In the genomic region with DNA sequence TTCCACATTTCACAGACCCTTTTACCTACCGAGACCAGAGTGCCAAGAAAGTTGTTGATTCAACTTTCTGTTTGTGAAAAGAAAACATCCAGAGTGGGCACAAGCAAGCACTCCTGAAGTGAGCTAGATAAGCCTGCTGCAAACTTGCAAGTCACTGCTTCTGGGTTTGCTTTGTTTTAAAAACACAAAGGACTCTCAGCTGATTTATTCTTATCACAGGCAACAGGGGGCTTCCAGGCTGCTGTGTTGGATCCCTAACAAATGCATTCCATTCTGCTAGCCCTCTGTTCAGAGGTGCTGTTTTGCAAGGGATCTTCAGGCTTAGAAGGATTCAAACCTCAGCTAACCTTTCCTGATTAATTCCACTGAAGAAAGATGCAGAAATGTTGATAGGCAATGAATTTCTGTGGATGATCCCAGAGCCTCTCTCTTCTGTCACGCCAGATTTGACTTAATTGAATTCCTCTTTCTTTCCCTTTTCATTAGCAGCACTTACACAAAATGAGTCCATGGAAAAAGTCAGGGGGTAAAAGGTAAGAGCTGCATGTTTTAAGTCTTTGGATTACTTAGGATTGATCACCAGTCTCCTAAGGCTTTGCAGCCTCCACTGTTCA, we compare ENCODE assay signal across 12 mouse cellular contexts.
A peak's percentile ranks its signal among the peaks of the same experiment; 100 is the strongest.
DNase-seq lines count a peak whose midpoint lies in the region; ATAC-seq lines count a peak whose summit lies in the region.
"Had no signal": no experiment of that assay in that cellular context is flagged by ENCODE, and none has a peak within 500 bp of the region (broad histone marks: within the 10 kb centered on the region; RNA-seq: fewer than 3 reads in every experiment).

No protein-coding gene starts in this region.

- no peak overlapping the region for H3K4me2 ChIP-seq in hindbrain, embryonic 11.5 days (replicated peaks; ENCODE audit: low read depth, low read length)
- peak overlapping the region; percentile 13; the same call in 1 of the 2 replicates for H3K4me2 ChIP-seq in midbrain, embryonic 13.5 days (replicated peaks)
- H3K4me2 ChIP-seq: intestine, embryonic 15.5 days had no signal

- ATAC-seq in hindbrain, embryonic 11.5 days (ENCODE audit: low FRiP score): peak; percentile 61; the same call in 1 of the 2 replicates
- ATAC-seq in midbrain, embryonic 13.5 days: peak; percentile 63
- ATAC-seq: intestine, embryonic 15.5 days had no signal

- DNase-seq in heart, embryonic 10.5 days (ENCODE audit: low spot score): no peak
- DNase-seq in heart, adult 18-20 months: no peak
- DNase-seq in R1 (ENCODE audit: low read depth, low spot score): peak; percentile 71
- peak; percentile 7 for DNase-seq in hindbrain, embryonic 11.5 days (ENCODE audit: low spot score)
- no peak for DNase-seq in spleen, postnatal 36 days (ENCODE audit: low spot score in 2 of 2)
- no peak for DNase-seq in testis, postnatal 14 days (ENCODE audit: low spot score)
- DNase-seq in yolk sac, embryonic 10.5 days (ENCODE audit: low spot score): no peak
- DNase-seq: adrenal gland, adult 2 months; cerebellum, adult 9-11 months had no signal

- WGBS in heart, embryonic 10.5 days: 3% methylated on average over 2 of the region's 2 CpGs
- 4% methylated on average over 2 of the region's 2 CpGs for WGBS in hindbrain, embryonic 11.5 days
- WGBS in midbrain, embryonic 13.5 days: 7% methylated on average over 2 of the region's 2 CpGs

- no peak overlapping the region for H3K4me3 ChIP-seq in heart, embryonic 10.5 days
- H3K4me3 ChIP-seq in hindbrain, embryonic 11.5 days (ENCODE audit: low read depth, low read length): no peak overlapping the region
- no peak overlapping the region for H3K4me3 ChIP-seq in midbrain, embryonic 13.5 days (replicated peaks)
- H3K4me3 ChIP-seq: intestine, embryonic 15.5 days had no signal

- H3K27me3 ChIP-seq in heart, embryonic 10.5 days (ENCODE audit: insufficient read depth, poor library complexity, severe bottlenecking): no peaks in the 10 kb centered on the region
- no peaks in the 10 kb centered on the region for H3K27me3 ChIP-seq in hindbrain, embryonic 11.5 days (ENCODE audit: control insufficient read depth, insufficient read depth, low read length)
- H3K27me3 ChIP-seq in midbrain, embryonic 13.5 days: no peaks in the 10 kb centered on the region
- H3K27me3 ChIP-seq: intestine, embryonic 15.5 days had no signal

- H3K4me1 ChIP-seq in heart, embryonic 10.5 days: peaks cover 11% of the 10 kb centered on the region
- peaks cover 4% of the 10 kb centered on the region; the same call in 1 of the 2 replicates for H3K4me1 ChIP-seq in hindbrain, embryonic 11.5 days (replicated peaks; ENCODE audit: control insufficient read depth, insufficient read depth, low read length)
- H3K4me1 ChIP-seq in midbrain, embryonic 13.5 days (replicated peaks): peaks cover 19% of the 10 kb centered on the region
- H3K4me1 ChIP-seq: intestine, embryonic 15.5 days had no signal

- H3K9me3 ChIP-seq in heart, embryonic 10.5 days: no peaks in the 10 kb centered on the region
- H3K9me3 ChIP-seq in hindbrain, embryonic 11.5 days (ENCODE audit: control insufficient read depth, low read length): no peaks in the 10 kb centered on the region
- H3K9me3 ChIP-seq in midbrain, embryonic 13.5 days: no peaks in the 10 kb centered on the region
- H3K9me3 ChIP-seq: intestine, embryonic 15.5 days had no signal

- 0 out of 2 replicates have a peak overlapping the region, but pooled peaks have one; percentile 16 for H3K27ac ChIP-seq in heart, embryonic 10.5 days
- H3K27ac ChIP-seq in hindbrain, embryonic 11.5 days (ENCODE audit: low read depth, low read length): no peak overlapping the region
- H3K27ac ChIP-seq in midbrain, embryonic 13.5 days: peak overlapping the region; percentile 2; the same call in 1 of the 2 replicates
- H3K27ac ChIP-seq: intestine, embryonic 15.5 days; macrophage had no signal

- no peak overlapping the region for H3K9ac ChIP-seq in hindbrain, embryonic 11.5 days (ENCODE audit: low read depth, low read length)
- no peak overlapping the region for H3K9ac ChIP-seq in midbrain, embryonic 13.5 days (replicated peaks)
- H3K9ac ChIP-seq: intestine, embryonic 15.5 days had no signal

- no peaks in the 10 kb centered on the region for H3K36me3 ChIP-seq in heart, embryonic 10.5 days
- H3K36me3 ChIP-seq in hindbrain, embryonic 11.5 days (ENCODE audit: control insufficient read depth, insufficient read depth, low read length): no peaks in the 10 kb centered on the region
- no peaks in the 10 kb centered on the region for H3K36me3 ChIP-seq in midbrain, embryonic 13.5 days
- H3K36me3 ChIP-seq: intestine, embryonic 15.5 days had no signal

Comparison
In these comparisons a context has a peak if more than half of its experiments do, and no peak if none do; other contexts are left out.
1. DNase-seq: peak in R1 (single experiment) and hindbrain, embryonic 11.5 days (single experiment); none in heart, embryonic 10.5 days (single experiment), heart, adult 18-20 months (0 of 2), spleen, postnatal 36 days (0 of 2), testis, postnatal 14 days (single experiment) and yolk sac, embryonic 10.5 days (single experiment).